Mouse (Mus musculus): ENCODE measurements around the gene Klhl41. TPM values are rescaled to one million over a fixed set of nuclear protein-coding genes. Genes with fewer than 3 reads are reported as not detected.
"Not testable (repeated sequence)": the region's sequence is repeated elsewhere in the genome, so short reads cannot be mapped to it uniquely, and the experiment has no call there.

Gene Klhl41
- polyA plus RNA-seq, 1 experiment = not detected

DNA sequence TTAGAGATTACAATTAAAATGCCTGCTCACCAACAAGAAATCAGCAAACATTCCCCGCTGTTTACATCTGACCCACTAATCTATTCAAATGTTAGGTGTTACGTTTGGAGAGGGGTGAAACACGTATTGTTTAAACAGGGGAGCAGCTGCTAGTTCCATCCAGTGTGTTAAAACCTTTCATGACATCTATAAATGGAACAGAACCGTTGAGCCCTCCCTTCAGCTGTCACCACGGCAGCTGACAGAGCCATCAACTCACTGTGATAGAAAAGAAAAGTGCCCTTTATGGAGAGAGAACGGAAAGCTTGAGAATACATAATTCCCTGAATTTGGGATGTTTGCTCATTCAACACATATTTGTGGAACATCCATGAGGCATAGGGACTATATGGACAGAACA, 1.5 kb upstream of the Klhl41 start:
- Histone ChIP-seq H3K27ac (ENCODE audit: insufficient read depth, low read depth, low read length) (no peak overlapping the region), H3K27me3 (ENCODE audit: control insufficient read depth, insufficient read depth, low read length) (no peaks in the 10 kb centered on the region), H3K4me1 (ENCODE audit: control insufficient read depth, insufficient read depth, insufficient read length, low read length) (no peaks in the 10 kb centered on the region), H3K36me3 (ENCODE audit: control insufficient read depth, insufficient read depth, low read length) (0 out of 2 replicates have a peak, but pooled peaks cover 1% of the 10 kb centered on the region), H3K4me3 (ENCODE audit: low read depth, low read length) (no peak overlapping the region)
- WGBS = 78% methylated on average over 6 of the region's 6 CpGs
- TF ChIP-seq CTCF (IDR thresholded peaks at IDR 0.05; ENCODE audit: extremely low read depth, insufficient read length, insufficient replicate concordance, low read depth, low read length) (no peak), POLR2A (IDR thresholded peaks at IDR 0.05; ENCODE audit: low read depth, low read length) (no peak)

DNA sequence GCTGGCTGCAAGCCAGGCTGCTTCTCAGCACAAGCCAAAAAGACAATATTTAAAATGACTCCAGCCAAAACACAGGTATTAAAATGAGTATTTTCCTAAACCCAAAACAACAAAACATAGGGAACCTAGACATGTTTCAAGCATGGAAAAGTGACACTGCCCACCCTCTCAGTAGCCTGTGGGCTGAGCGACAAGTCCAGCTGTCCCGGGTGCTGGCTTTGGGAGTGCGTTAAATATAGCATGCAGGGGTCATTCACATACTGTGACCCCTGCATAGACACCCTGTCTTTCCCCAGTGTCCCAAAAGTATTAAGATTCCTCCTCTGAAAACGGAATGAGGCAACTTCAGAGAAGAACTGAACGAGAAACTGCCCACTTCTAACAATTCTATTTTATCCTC, 3.8 kb downstream of the Klhl41 start:
- WGBS = 78% methylated on average over 5 of the region's 5 CpGs
- Histone ChIP-seq H3K27ac (ENCODE audit: insufficient read depth, low read depth, low read length) (no peak overlapping the region), H3K36me3 (ENCODE audit: control insufficient read depth, insufficient read depth, low read length) (0 out of 2 replicates have a peak, but pooled peaks cover 1% of the 10 kb centered on the region), H3K4me3 (ENCODE audit: low read depth, low read length) (no peak overlapping the region), H3K27me3 (ENCODE audit: control insufficient read depth, insufficient read depth, low read length) (no peaks in the 10 kb centered on the region; the same call in 1 of the 2 replicates), H3K4me1 (ENCODE audit: control insufficient read depth, insufficient read depth, insufficient read length, low read length) (no peaks in the 10 kb centered on the region)
- no peak for TF ChIP-seq CTCF (IDR thresholded peaks at IDR 0.05; ENCODE audit: extremely low read depth, insufficient read length, insufficient replicate concordance, low read depth, low read length)
- TF ChIP-seq POLR2A (IDR thresholded peaks at IDR 0.05; ENCODE audit: low read depth, low read length) = no peak

DNA sequence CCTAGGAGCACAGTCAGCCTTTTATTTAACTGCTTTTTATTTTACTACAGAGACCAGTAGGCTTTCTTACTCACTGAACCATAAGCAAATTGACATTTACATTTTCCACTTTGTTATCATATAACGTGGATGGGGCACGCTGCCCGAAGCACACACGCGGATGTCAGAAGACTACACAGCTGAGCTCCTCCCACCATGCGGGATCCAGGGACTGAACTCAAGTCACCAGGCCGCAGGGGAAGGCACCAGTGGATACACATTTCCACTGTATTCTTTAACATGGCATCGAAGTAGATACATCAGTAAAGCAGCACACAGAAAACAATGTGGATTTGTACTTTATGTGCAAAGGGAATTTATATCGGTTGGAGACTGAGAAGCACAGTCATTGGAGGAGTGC, 5.3 kb downstream of the Klhl41 start:
- Histone ChIP-seq H3K4me3 (ENCODE audit: low read depth, low read length) (no peak overlapping the region), H3K27me3 (ENCODE audit: control insufficient read depth, insufficient read depth, low read length) (no peaks in the 10 kb centered on the region; the same call in 1 of the 2 replicates), H3K36me3 (ENCODE audit: control insufficient read depth, insufficient read depth, low read length) (0 out of 2 replicates have a peak, but pooled peaks cover 1% of the 10 kb centered on the region), H3K4me1 (ENCODE audit: control insufficient read depth, insufficient read depth, insufficient read length, low read length) (no peaks in the 10 kb centered on the region), H3K27ac (ENCODE audit: insufficient read depth, low read depth, low read length) (no peak overlapping the region)
- TF ChIP-seq CTCF (IDR thresholded peaks at IDR 0.05; ENCODE audit: extremely low read depth, insufficient read length, insufficient replicate concordance, low read depth, low read length) = no peak
- TF ChIP-seq POLR2A (IDR thresholded peaks at IDR 0.05; ENCODE audit: low read depth, low read length) = no peak
- WGBS = 89% methylated on average over 9 of the region's 9 CpGs

DNA sequence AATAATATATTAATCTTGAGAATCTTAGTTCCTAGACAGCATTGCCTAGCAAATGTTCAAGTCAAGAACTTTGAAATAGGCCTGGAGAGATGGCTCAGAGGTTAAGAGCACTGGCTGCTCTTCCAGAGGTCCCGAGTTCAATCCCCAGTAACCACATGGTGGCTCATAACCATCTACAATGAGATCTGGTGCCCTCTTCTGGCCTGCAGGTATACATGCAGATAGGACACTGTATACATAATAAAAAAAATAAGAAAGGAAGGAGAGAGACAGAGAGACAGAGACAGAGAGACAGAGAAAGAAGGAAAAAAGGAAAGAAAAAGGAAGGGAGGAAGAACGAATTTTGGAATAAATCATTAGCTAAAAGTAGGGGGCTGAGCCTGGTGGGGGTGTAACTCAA, 6.8 kb downstream of the Klhl41 start:
- H3K4me1 ChIP-seq (ENCODE audit: control insufficient read depth, insufficient read depth, insufficient read length, low read length) = no peaks in the 10 kb centered on the region
- no peak overlapping the region for H3K27ac ChIP-seq (ENCODE audit: insufficient read depth, low read depth, low read length)
- no peaks in the 10 kb centered on the region; the same call in 1 of the 2 replicates for H3K27me3 ChIP-seq (ENCODE audit: control insufficient read depth, insufficient read depth, low read length)
- H3K4me3 ChIP-seq (ENCODE audit: low read depth, low read length) = no peak overlapping the region
- H3K36me3 ChIP-seq (ENCODE audit: control insufficient read depth, insufficient read depth, low read length) = no peaks in the 10 kb centered on the region
- WGBS = 33% methylated on average over 2 of the region's 2 CpGs
- peak; percentile 18; the same call in 1 of the 2 replicates for TF ChIP-seq CTCF (IDR thresholded peaks at IDR 0.05; ENCODE audit: extremely low read depth, insufficient read length, insufficient replicate concordance, low read depth, low read length)
- TF ChIP-seq POLR2A (IDR thresholded peaks at IDR 0.05; ENCODE audit: low read depth, low read length) = no peak

DNA sequence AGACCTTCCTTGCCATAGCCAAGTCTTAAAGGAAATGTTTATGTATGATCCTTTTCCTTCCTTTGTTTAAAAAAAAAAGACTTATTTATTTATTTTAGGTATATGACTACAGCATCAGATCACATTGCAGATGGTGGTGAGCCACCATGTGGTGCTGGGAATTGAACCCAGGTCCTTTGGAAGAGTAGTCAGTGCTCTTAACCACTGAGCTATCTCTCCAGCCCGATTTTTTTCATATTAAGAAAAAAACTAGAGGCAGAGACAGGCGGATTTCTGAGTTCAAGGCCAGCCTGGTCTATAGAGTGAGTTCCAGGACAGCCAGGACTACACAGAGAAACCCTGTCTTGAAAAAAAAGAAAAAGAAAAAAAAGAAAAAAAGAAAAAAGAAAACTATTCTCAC, 7.3 kb downstream of the Klhl41 start:
- H3K4me3 ChIP-seq (ENCODE audit: low read depth, low read length); H3K27me3 ChIP-seq (ENCODE audit: control insufficient read depth, insufficient read depth, low read length); H3K36me3 ChIP-seq (ENCODE audit: control insufficient read depth, insufficient read depth, low read length); H3K27ac ChIP-seq (ENCODE audit: insufficient read depth, low read depth, low read length); H3K4me1 ChIP-seq (ENCODE audit: control insufficient read depth, insufficient read depth, insufficient read length, low read length): not testable (repeated sequence)
- 83% methylated on average over 2 of the region's 2 CpGs for WGBS

DNA sequence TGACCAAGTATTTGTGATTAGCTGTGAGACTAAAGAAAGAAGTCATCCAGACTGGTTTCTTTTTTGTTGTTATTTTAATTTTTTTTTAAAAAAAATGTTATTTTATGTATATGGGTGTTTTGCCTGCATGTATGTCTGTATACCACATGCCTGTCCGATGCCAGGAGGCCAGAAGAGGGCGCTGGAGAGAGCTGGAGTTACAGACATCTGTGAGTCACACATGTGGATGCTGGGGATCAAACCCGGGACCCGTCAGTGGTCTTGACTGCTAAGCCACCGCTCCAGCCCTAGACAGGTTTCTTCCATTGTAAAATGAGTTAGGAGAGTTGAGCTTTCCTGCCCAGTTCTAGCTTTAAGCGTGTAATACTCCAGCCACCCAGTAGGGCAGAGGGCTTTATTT, 10.1 kb downstream of the Klhl41 start:
- Histone ChIP-seq H3K4me3 (ENCODE audit: low read depth, low read length) (no peak overlapping the region), H3K36me3 (ENCODE audit: control insufficient read depth, insufficient read depth, low read length) (no peaks in the 10 kb centered on the region), H3K27ac (ENCODE audit: insufficient read depth, low read depth, low read length) (no peak overlapping the region), H3K27me3 (ENCODE audit: control insufficient read depth, insufficient read depth, low read length) (no peaks in the 10 kb centered on the region; the same call in 1 of the 2 replicates), H3K4me1 (ENCODE audit: control insufficient read depth, insufficient read depth, insufficient read length, low read length) (no peaks in the 10 kb centered on the region)
- TF ChIP-seq CTCF (IDR thresholded peaks at IDR 0.05; ENCODE audit: extremely low read depth, insufficient read length, insufficient replicate concordance, low read depth, low read length) (peak; percentile 29; the same call in 1 of the 2 replicates), POLR2A (IDR thresholded peaks at IDR 0.05; ENCODE audit: low read depth, low read length) (no peak)
- 70% methylated on average over 6 of the region's 6 CpGs for WGBS

DNA sequence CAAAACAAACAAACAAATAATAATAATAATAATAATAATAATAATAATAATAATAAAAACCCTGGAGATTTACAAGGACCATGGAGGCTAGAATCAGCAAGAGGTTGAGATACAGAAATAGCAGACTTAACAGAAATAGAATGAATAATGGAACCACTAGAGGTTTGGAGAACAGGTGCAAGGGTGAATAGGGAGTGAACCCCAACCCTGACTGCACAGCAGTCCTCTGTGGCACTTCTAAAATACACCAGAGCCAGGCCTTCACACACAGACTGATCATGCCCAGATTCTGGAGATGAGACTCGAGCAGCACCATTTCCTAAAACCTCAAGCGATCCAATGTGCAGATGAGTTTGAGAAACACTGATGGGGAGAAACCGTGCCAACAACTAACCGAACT, 12.0 kb downstream of the Klhl41 start:
- no peaks in the 10 kb centered on the region for H3K4me1 ChIP-seq (ENCODE audit: control insufficient read depth, insufficient read depth, insufficient read length, low read length)
- H3K27ac ChIP-seq (ENCODE audit: insufficient read depth, low read depth, low read length) = no peak overlapping the region
- peaks cover under 1% of the 10 kb centered on the region; the same call in 1 of the 2 replicates for H3K36me3 ChIP-seq (ENCODE audit: control insufficient read depth, insufficient read depth, low read length)
- no peak overlapping the region for H3K4me3 ChIP-seq (ENCODE audit: low read depth, low read length)
- WGBS = 89% methylated on average over 4 of the region's 4 CpGs
- H3K27me3 ChIP-seq (ENCODE audit: control insufficient read depth, insufficient read depth, low read length) = no peaks in the 10 kb centered on the region; the same call in 1 of the 2 replicates
- TF ChIP-seq POLR2A (IDR thresholded peaks at IDR 0.05; ENCODE audit: low read depth, low read length) (no peak), CTCF (IDR thresholded peaks at IDR 0.05; ENCODE audit: extremely low read depth, insufficient read length, insufficient replicate concordance, low read depth, low read length) (no peak)
